Mouse (Mus musculus): ENCODE data around the gene Nrxn1.

The Nrxn1 gene

DNA sequence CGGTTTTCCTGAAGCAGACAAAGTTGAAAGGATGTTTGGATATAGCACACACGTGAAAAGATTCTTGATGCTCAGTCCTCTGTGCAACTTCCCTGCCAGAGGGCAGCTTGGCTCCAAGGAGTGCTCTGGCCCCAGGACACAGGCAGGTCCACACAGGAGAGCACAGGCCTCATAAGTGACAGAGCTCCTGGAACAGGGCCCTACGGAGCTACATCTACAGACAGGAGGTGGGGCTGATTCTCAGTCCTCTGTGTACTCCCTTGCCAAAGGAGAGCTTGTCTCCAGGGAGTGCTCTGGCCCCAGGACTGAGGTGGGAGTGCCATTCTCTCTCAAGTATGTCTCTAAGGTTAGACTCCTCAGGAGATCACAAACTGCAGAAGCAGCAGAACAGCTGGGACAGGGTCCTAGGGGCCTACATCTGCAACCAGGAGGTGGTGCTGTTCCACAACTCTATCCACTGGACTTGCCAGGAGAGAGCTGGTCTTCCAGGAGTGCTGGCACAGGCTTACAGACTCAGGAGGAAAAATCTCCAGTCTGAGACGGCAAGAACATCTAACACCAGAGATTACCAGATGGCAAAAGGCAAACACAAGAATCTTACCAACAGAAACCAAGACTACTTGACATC, 129.9 kb downstream of the Nrxn1 start:
- DNase-seq (ENCODE audit: low read depth, low spot score), result no peak

- no peak for DNase-seq (ENCODE audit: low read depth, low spot score)
These were observed 137.7 kb downstream of the Nrxn1 start for GRCm38 (mm10) chr17:90955221-90955620.

DNA sequence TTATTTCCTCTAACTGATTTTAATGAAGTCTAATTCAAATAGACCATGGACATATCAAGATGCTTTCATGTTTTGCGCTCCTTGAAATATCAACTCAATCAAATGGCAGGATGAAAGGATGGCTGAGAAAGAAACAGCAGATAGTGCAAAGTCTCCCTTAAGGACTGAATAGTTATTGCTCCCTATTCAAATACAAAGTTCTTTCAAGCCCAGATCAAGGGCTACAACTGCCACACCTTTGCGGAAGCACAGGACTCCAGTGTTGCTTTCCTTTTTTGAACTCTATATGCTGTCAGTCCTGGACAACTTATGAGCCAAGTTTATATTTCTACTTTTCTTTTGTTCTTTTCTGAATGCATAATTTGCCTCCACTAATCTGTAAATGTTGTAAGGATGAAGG, 157.9 kb downstream of the Nrxn1 start:
- DNase-seq (ENCODE audit: low read depth, low spot score), result no peak

DNA sequence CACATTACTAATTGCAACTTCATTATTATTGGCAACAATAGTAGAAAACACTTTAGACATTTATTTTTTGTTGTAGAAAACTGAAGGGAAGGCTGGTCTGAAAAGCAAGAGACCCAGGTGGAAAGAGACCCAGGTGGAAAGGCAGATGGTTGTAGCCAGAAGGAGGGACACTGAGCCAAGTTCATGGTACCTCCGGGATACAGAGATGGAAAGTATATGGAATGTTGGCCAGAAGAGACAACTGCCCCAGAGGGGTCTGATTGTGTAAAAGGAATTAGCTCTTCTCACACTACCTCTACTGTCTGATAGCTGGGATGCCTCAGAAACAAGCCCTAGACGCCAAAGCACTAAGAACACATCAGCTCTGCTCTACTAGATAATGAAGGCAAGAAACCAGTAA, 179.6 kb downstream of the Nrxn1 start:
- no peak for DNase-seq (ENCODE audit: low read depth, low spot score)

GRCm38 (mm10) chr17:90912746-90913145, 180.1 kb downstream of the Nrxn1 start:
- DNase-seq (ENCODE audit: low read depth, low spot score), result no peak

DNA sequence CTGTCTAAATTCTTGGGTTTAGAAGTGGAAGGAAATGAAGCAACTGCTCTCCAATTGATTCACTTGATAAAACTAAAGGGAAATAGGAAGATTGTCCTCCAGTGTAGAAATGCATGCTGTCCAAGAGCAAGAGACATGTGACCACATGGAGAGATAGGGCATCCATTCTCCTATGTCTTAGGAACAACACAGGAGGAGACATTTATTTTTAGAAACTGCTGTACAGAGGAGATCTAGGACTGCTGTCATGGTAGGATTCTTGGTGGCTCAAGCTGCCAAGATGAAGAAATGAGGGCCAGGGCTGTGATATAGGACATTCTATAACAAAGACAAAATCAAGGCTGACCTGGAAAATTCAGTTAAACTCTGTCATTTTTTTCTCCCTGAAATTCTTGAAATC, 180.5 kb downstream of the Nrxn1 start:
- DNase-seq (ENCODE audit: low read depth, low spot score), result no peak

- no peak for DNase-seq (ENCODE audit: low read depth, low spot score)
These were observed 186.5 kb downstream of the Nrxn1 start for GRCm38 (mm10) chr17:90906118-90907093.

- no peak for DNase-seq (ENCODE audit: low read depth, low spot score)
These were observed 187.7 kb downstream of the Nrxn1 start for GRCm38 (mm10) chr17:90905143-90905542.

DNA sequence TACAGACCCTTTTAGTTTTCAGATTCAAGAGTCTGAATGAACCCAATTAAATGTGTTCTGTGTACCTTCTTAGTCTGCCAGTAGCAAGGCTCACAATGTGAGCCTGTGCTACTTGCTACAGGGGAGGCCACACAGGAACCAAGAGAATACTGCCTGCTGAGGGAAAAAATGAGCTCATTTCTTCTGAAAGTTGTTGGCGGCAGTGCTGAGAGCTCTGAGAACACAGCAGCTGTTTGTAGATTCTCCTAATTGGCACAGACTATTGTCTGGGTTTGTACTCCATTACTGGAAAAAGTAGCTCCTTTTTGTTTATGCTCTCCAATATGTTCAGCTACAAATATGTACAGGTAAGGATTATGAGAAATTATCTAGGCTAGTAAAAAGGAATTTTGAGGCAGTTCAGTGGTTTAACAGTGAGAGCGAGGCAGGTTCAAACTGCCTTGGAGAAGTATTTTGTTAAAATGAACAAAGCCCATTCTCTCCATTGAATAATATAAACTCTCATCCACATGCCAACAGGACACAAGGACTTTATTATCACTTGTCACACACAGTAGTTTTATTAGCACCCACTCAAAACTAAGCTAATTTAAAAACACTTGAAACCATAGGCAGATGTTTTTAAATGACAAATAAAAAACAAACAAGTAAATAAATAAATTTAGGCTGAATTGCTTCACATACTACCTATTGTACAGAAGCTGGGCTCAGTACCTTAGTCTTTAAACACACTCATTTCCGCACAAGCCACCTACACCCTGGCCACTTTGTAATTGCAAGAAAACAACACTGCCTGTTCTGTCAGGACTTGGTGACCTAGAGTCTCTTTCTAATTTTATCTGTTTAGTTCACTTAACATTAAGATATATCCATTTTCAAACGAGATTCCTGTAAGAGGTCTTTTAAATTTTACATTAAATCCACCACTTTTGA, 200.3 kb downstream of the Nrxn1 start:
- DNase-seq (ENCODE audit: low read depth, low spot score), result no peak

- no peak for DNase-seq (ENCODE audit: low read depth, low spot score)
These were observed 201.2 kb downstream of the Nrxn1 start for GRCm38 (mm10) chr17:90891711-90892110.

GRCm38 (mm10) chr17:90857225-90857624, 235.6 kb downstream of the Nrxn1 start:
- no peak for DNase-seq (ENCODE audit: low read depth, low spot score)

- no peak for DNase-seq (ENCODE audit: low read depth, low spot score)
These were observed 249.0 kb downstream of the Nrxn1 start for GRCm38 (mm10) chr17:90843876-90844275.

DNA sequence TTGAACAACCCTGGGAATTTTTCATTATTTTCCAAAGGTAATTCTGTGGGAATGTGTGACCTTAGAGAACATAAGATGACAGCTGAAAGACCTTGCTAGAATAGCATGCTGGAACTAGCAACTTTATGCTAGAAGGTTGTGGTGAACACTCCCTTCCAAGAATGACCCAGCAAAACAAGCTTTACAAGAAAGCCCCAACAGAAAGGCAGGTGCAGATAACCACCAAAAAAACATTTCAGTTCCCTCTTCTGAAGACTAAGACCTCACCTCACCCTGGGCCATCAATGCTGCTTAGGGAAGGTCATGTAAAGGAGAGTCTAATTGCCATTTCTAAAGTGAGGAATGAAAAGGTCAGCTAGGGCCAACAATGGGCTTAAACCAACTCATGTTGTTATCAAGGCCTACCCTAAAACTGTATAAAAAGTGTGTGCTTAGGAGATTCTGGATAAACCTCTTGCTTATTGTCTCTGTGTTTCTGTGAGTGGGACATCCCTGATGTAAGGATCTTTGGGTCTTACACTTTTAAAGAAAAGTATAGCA, 249.7 kb downstream of the Nrxn1 start:
- no peak for DNase-seq (ENCODE audit: low read depth, low spot score)

- no peak for DNase-seq (ENCODE audit: low read depth, low spot score)
These were observed 255.9 kb downstream of the Nrxn1 start for GRCm38 (mm10) chr17:90837022-90837414.

- no peak for DNase-seq (ENCODE audit: low read depth, low spot score)
These were observed 256.5 kb downstream of the Nrxn1 start for GRCm38 (mm10) chr17:90836154-90837021.

DNA sequence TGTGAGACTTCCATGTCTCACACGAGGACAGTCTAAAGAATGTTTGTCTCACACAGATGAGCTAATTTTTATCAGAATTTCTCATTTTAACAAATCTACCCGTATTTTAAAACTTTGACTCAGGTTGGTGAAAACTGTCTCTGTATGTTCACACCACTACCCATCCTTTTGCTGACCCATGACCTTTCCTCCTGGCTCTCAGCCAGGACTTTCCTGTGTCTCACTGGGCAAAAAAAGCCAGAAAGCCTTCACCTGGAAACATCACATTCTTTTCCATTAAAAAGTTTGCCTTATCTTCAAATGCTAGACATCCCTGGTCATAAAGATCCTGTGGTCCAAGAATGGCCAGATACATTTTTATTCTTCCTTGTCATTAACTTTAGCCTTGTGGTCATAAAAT, 274.5 kb downstream of the Nrxn1 start:
- no peak for DNase-seq (ENCODE audit: low read depth, low spot score)

DNA sequence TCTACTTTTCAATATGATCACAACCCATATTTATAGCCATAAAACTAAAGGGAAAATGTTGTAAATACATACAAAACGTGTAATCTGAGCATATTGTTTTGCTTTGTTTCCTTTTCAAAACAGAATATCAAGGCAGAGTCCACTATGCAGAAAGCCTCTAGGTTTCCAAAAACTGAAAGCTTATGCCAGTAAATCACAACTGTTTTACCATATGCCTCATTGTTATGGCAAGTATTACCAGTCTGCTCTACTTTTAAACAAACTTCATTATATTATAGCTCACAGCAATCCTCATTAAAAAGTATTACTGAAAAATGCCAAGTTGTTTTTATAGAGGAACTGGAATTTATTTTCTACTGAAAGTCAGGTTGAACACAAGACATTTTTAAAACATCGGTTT, 275.0 kb downstream of the Nrxn1 start:
- no peak for DNase-seq (ENCODE audit: low read depth, low spot score)

DNA sequence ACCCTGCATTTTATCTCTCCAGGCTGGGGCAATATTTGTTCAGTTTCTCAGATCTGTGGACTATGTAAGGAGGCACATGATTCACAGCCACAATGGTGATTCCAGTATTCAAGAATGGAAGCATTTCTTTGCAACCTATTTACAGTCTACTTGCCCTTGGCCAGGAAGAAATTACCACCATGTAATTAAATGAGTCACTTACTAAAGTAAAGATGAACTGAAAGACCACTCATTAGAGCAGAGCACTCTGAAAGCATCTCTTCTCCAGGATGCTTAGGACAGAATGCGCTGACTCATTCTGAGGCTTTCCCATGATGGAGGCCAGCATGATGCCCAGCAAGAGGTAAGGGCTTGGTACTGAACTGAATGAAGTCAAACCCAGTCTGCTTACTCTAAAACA, 277.6 kb downstream of the Nrxn1 start:
- no peak for DNase-seq (ENCODE audit: low read depth, low spot score)

DNA sequence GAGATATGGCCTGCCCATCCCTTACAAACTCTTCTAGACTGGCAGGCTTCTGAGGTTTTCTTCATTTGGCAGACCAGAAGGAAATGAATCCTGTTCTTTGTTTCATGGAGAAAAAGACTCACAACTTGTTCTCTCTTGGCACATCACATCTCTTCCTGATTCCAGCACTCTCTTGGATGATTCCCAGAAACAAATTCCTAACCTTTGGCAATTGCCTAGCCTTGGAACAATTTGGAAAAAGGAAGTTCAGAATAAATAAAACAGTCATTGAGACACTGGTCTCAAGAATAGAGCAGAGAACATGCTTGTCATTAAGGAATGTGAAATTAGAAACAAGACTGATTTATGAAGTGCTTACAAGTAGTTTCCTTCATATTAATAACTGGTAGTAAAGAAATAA, 279.1 kb downstream of the Nrxn1 start:
- DNase-seq (ENCODE audit: low read depth, low spot score), result no peak

GRCm38 (mm10) chr17:90812485-90812884, 280.4 kb downstream of the Nrxn1 start:
- no peak for DNase-seq (ENCODE audit: low read depth, low spot score)
